Mouse (Mus musculus) urinary bladder, postnatal 4 days (tissue): ENCODE data around the gene Kyat3.
"Not testable (repeated sequence)": the region's sequence is repeated elsewhere in the genome, so short reads cannot be mapped to it uniquely, and the experiment has no call there.

ENCODE experiments used
- DNase-seq, 2 experiments: peaks; one replicate each; pipeline ENCODE4 v3.0.0; 2021 to 2022; ENCODE audit warnings: low spot score in 2 of 2

Gene Kyat3

GRCm38 (mm10) chr3:142700442-142701322 lies at the start of gene Kyat3:
Gene Kyat3, plus strand, starts transcription at chr3:142701051.
- peak; percentile 83 to 90 for DNase-seq

GRCm38 (mm10) chr3:142664723-142665122 lies 36.1 kb upstream of the Kyat3 start:
- DNase-seq, result no peak

- no peak for DNase-seq
Measured at GRCm38 (mm10) chr3:142674607-142675006, 26.2 kb upstream of the Kyat3 start.

GRCm38 (mm10) chr3:142687939-142688338 lies 12.9 kb upstream of the Kyat3 start:
- no peak for DNase-seq

GRCm38 (mm10) chr3:142688353-142688752 lies 12.5 kb upstream of the Kyat3 start:
- DNase-seq, result no peak

- DNase-seq, result no peak
Measured at GRCm38 (mm10) chr3:142696517-142696916, 4.3 kb upstream of the Kyat3 start.

GRCm38 (mm10) chr3:142701407-142701989 lies 647 bp downstream of the Kyat3 start:
- DNase-seq, result no peak

GRCm38 (mm10) chr3:142706581-142707444 lies 6.0 kb downstream of the Kyat3 start:
- DNase-seq, result no peak

GRCm38 (mm10) chr3:142708181-142708848 lies 7.5 kb downstream of the Kyat3 start:
- not testable (repeated sequence) for DNase-seq

GRCm38 (mm10) chr3:142708849-142709419 lies 8.1 kb downstream of the Kyat3 start:
- DNase-seq, result peak in 1 of 2 experiments; percentile 73

- DNase-seq, result no peak
Measured at GRCm38 (mm10) chr3:142710360-142711007, 9.6 kb downstream of the Kyat3 start.

- DNase-seq, result no peak
Measured at GRCm38 (mm10) chr3:142711372-142711771, 10.5 kb downstream of the Kyat3 start.

- not testable (repeated sequence) for DNase-seq
Measured at GRCm38 (mm10) chr3:142712401-142713040, 11.7 kb downstream of the Kyat3 start.

- DNase-seq, result no peak
Measured at GRCm38 (mm10) chr3:142725481-142725880, 24.6 kb downstream of the Kyat3 start.

- no peak for DNase-seq
Measured at GRCm38 (mm10) chr3:142725969-142726672, 25.3 kb downstream of the Kyat3 start.

GRCm38 (mm10) chr3:142734291-142734690 lies 33.4 kb downstream of the Kyat3 start:
- no peak for DNase-seq

GRCm38 (mm10) chr3:142740896-142741295 lies 40.0 kb downstream of the Kyat3 start:
- no peak for DNase-seq

GRCm38 (mm10) chr3:142743973-142744898 lies 43.4 kb downstream of the Kyat3 start:
- DNase-seq, result no peak
